Mouse (Mus musculus): Measurements from ENCODE around the gene Cntf. TPM values are rescaled to one million over a fixed set of nuclear protein-coding genes. Genes with fewer than 3 reads are reported as not detected.
"Not testable (repeated sequence)": the region's sequence is repeated elsewhere in the genome, so short reads cannot be mapped to it uniquely, and the experiment has no call there.

Gene Cntf
- polyA plus RNA-seq, 2 experiments from 2014 or later, result 2.9 to 3.4 TPM

DNA sequence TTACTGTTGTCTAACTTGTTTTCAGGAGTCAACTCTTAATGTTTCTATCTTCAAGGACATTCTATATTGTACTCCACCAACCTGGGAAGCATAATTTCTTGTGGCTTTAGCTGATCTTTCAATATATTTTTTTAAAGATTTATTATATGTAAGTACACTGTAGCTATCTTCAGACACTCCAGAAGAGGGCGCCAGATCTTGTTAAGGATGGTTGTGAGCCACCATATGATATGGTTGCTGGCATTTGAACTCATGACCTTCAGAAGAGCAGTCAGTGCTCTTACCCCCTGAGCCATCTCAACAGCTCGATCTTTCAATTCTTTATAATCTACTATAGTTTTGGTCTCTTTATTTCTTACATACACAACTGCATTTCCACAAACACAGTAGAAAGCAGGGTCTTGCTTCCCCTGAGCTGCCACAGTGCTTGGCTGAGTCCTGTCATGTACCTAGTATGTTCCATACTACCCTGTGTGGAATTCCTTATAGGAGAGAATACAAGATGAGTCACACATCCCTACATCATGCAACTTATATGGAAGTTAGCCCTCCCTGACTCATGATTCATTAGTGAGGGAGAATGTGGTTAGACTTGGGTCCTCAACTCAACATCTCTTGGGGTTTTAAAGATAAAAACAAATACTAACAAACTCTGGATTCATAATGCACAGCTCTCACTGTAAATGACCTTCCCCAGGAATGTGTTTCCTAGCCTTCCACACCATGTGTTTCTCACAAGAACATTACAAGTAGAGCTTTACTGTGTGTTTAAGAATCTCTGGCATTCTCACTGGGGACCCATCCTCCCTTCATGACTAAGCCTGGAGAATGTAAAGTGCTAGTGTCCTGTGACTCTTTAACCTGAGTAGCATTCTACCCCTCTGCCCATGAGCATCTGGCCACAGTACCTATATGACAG, 3.0 kb downstream of the Cntf start:
- no peak for ATAC-seq

DNA sequence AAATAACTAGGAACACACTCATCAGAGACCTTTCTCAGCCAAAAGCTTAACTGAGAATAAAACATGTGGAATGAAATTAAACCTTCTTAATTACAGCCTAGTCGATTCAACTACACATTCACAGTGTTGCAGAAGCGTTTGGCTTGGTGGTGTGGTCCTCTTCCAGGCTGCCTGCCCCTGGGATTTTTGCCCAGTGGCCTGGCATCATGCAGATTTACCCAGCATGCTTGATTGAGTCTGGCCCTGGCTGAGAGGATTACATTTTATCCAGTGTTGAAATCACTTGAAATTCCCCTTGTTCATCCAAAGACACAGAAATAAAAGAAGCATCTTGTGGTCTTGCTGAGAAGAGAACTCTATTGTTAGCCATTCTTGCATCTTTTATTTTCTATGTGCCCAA, 5.8 kb downstream of the Cntf start:
- no peak for ATAC-seq

DNA sequence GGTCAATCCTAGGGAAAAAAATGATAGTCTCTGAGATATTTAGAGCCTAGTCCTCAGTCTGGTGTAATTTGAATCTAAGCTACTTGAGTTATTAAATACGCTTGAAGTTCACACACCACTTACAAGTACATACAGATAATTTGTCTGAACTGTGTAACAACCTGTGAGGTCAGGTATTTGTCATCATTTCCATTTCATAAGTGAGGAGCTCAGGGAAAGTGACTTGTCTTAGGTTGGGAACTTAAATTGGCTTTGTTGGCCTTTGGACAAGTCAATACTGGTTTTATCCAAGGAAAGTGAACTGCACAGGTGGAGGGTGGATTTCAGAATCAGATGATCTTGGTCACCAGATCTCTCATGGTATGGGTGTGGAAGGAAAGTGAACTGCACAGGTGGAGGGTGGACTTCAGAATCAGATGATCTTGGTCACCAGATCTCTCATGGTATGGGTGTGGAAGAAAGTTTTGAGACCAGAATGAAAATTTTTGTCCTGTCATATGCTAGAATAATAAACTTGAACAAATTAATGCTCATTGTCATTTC, 6.4 kb downstream of the Cntf start:
- ATAC-seq, result no peak

DNA sequence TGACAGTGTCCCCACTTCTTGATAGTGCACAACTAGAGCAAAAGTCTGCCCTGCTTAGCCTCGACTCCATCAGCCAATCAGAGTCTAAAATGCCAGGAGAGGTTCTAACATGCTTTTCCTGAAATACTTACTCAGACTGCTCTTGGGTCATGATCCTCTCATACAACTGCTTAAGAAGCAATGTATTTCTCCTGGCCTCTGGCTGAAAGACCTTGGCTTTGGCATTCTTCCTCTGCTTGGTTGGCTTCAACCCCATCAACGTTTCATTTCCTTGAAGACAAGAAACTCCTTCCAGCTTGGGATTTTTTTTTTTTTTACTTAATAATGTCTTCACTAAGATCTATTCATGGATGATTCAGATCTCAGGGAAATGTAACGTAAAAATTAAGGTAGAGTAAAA, 9.1 kb downstream of the Cntf start:
- ATAC-seq, result no peak

DNA sequence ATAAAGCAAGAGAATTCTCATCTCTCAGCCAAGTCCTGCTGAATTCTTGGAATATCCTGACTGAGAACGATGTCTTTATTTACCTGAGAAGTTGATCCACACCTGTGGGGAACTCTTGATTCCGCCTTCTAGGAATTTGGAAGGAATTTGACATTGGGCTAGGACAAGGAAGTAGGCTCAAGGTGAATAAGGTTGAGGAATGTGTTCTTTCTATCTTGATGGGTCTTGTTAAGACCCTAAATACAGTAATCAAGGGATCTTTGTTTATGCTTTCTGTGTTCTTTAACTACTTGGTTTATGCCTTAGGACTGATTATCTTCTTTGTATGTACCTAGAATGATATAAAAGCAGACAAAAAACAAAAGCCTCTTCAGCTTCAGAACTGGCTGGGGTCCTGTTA, 33.5 kb downstream of the Cntf start:
- no peak for ATAC-seq

DNA sequence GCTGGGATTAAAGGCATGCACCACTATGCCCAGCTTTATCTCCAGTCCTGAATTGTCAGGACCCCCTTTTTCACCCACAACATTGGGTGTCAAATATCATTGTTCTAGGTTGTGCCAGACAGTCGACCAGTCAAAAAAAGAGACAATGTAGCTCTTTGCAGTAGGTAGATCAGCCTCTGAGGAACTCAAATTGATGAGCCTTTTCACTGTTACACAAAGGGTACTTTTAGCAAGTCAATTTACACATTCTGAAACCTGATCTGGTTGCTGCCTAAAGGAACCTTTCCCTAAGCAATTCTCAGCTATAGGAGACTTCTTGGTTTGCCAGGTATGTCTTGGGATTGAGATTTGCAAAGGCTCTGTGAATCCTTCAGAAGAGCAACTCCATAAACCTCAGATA, 34.4 kb downstream of the Cntf start:
- ATAC-seq, result no peak

DNA sequence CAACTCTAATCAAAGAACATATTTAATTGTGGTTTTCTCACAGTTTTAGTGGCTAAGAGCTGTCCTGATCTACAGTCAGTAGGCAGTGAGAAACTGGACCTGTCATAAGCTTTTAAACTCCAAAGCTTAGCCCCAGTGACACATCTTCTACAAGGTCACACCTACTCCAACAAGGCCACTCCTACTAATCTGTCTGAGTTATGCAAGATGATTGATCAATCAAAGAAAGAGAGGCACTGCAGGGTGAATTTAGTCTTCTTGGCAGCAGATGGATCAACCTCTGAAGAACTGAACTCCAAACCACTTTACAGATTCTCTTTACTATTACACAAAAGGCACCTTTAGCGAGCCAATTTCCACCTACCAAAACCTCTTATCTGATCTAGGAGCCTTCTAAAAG, 39.6 kb downstream of the Cntf start:
- ATAC-seq, result no peak

DNA sequence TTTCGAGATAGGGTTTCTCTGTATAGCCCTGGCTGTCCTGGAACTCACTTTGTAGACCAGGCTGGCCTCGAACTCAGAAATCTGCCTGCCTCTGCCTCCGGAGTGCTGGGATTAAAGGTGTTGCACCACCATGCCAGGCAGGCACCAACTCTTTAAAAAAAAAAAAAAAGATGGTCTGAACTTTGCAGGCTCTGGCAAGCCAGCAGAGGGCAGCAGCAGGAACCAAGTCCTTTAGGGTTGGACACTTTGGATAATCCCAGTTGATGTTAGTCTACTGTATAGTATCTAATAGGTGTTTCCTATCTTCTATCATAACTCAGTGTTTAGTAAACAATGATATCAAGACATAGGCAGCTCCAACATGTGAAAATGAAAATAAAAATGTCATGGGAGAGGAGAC, 43.1 kb downstream of the Cntf start:
- ATAC-seq, result no peak

DNA sequence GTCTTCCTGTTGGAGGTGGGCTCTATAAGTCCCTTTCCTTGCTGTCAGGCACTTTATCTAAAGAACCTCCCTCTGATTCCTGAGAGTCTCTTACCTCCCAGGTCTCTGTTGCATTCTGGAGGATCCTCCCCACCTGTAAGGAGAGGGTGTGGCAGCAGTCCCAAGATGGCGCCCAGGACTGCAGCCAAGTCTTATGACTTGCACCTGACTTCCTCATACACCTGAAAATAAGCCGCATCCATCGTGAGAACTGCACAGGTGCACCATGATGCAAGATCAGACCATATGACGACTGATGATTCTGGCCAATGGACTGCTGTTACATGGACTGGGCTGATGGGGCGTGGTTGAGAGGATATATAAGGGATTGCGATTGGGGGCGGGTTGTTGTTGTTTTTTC, 43.8 kb downstream of the Cntf start:
- ATAC-seq, result not testable (repeated sequence)

DNA sequence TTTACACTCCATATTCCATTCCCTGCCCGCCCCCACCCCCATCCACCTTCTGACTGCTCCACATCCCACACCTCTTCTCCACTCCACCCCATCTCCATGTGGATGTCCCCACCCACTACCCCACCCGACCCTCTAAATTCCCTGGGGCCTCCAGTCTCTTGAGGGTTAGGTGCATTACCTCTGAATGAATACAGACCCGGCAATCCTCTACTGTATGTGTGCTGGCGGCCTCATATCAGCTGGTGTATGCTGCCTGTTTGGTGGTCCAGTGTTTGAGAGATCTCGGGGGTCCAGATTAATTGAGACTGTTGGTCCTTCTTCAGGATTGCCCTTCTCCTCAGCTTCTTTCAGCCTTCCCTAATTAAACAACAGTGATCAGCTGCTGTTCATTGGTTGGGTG, 44.5 kb downstream of the Cntf start:
- not testable (repeated sequence) for ATAC-seq

DNA sequence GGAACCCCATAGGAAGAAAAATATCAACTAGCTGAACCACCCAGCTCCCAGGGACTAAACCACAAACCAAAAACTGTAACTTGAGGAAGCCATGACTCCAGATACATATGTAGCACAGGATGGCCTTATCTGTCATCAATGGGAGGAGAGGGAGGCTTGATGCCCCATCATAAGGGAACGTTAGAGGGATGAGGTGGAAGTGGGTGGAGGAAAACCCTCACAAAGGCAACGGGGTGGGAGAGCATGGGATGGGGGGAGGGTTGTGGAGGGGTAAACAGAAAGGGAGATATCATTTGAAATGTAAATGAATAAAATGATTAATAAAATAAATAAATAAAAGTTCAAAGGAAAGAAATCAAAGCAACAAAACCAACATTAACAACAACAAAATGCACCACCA, 45.0 kb downstream of the Cntf start:
- no peak for ATAC-seq

DNA sequence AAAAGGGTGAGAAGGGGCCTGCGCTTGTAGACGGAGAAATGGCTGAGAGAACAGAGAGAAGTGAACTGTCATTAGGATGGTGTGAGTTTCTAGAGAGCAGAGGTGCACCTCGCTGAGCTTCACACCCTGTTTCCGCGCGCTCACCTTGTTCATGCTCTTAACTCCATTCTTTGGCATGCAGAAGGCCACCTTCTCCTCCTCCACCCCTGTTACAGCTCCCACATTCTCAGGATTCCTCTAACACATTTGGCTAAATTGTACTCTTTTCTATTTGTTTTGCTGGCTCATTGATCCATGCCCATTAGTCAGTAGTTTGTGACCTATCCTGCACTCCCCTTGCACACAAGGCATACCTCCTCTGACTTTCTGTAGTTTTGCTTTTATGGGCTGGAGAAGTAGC, 46.2 kb downstream of the Cntf start:
- no peak for ATAC-seq

Other genes with a start within 250 kb of the Cntf start
- 10 to 100 TPM; 43.5 to 49.8 TPM for gene Fam111a, start 219.9 kb downstream of the Cntf start, polyA plus RNA-seq (2017; shearing (Covaris generic))
- not detected for gene Gm4952, start 165.7 kb downstream of the Cntf start, polyA plus RNA-seq (2017; shearing (Covaris generic))
- gene Glyat, start 132.3 kb downstream of the Cntf start, polyA plus RNA-seq (2017; shearing (Covaris generic)), result under 1 TPM in 1 of 2 experiments, not detected in 1; 0.19 TPM
- gene Olfr1442, start 95.2 kb downstream of the Cntf start, polyA plus RNA-seq (2017; shearing (Covaris generic)), result not detected
- gene Olfr1443, start 87.5 kb downstream of the Cntf start, polyA plus RNA-seq (2017; shearing (Covaris generic)), result not detected
- gene Keg1, start 69.8 kb downstream of the Cntf start, polyA plus RNA-seq (2017; shearing (Covaris generic)), result not detected
- 10 to 100 TPM; 21.2 to 22.9 TPM for gene Zfp91, start 30.5 kb upstream of the Cntf start, polyA plus RNA-seq (2017; shearing (Covaris generic))
- 100 to 1,000 TPM; 220 to 255 TPM for gene Lpxn, start 30.6 kb upstream of the Cntf start, polyA plus RNA-seq (2017; shearing (Covaris generic))
- gene Gm5244, start 81.0 kb upstream of the Cntf start, polyA plus RNA-seq (2017; shearing (Covaris generic)), result 1 to 10 TPM in 1 of 2 experiments, not detected in 1; 1.0 TPM
- under 1 TPM; 0.33 to 0.44 TPM for gene Olfr1444, start 91.7 kb upstream of the Cntf start, polyA plus RNA-seq (2017; shearing (Covaris generic))
- gene Olfr1445, start 118.2 kb upstream of the Cntf start, polyA plus RNA-seq (2017; shearing (Covaris generic)), result not detected
- not detected for gene Olfr1446, start 127.9 kb upstream of the Cntf start, polyA plus RNA-seq (2017; shearing (Covaris generic))
- not detected for gene Olfr1447, start 138.1 kb upstream of the Cntf start, polyA plus RNA-seq (2017; shearing (Covaris generic))
- gene Olfr1448, start 158.8 kb upstream of the Cntf start, polyA plus RNA-seq (2017; shearing (Covaris generic)), result not detected
- gene Olfr1449, start 165.2 kb upstream of the Cntf start, polyA plus RNA-seq (2017; shearing (Covaris generic)), result not detected
- gene Olfr1450, start 184.6 kb upstream of the Cntf start, polyA plus RNA-seq (2017; shearing (Covaris generic)), result not detected
- under 1 TPM in 1 of 2 experiments, not detected in 1; 0.44 TPM for gene Olfr1451, start 229.4 kb upstream of the Cntf start, polyA plus RNA-seq (2017; shearing (Covaris generic))

All from CD4-positive, CD25-positive, alpha-beta regulatory T cell, adult 4 months (primary cell).